Mouse (Mus musculus): ENCODE measurements around the gene 2310003L06Rik.

The 2310003L06Rik gene

DNA sequence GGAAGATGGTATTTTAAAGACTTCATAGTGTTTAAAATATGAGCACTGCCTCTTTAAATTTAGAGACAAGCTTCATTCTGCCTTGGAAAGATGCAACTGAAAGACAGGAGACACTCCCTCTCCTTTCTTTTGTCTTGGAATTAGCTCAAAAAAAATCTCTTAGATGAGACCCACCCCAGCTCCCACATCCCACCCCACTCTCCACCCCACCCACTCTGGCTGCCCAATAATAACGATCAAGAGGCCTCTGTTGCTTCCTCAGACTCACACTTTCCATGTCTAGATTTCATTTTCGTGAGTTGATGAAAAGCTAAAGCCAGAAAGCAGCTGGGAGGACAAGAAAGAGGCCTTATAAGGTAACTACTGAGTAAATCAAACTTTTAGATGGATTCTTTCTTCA, at the start of gene 2310003L06Rik, which contains the start of gene Gm28434:
Gene 2310003L06Rik (plus strand): TSS at position 259 of the 400 bp plus-strand sequence.
Gene Gm28434 (plus strand): TSS at position 317 of the 400 bp plus-strand sequence.
- DNase-seq (ENCODE audit: low read depth): no peak

DNA sequence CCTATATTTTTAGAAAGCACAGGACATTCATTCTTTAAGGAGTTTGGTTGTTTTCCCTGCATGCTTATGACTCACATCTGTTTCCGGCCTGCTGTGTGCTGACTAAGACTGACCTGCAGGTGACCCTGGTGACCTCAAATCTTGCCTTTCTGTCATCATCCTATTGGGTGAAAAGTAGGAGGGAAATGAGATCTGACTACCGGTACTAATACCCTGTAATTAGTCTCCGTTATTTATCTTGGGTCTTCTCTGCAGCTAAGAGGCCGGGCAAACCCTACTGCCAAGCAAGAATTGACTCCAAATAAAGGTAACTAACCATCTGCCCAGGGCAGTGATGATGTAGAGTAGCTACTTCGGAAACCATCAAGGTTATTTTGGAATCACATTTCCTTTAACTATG, 43.9 kb upstream of the 2310003L06Rik start, which contains the start of gene Csn3:
Gene Csn3 (plus strand): TSS at position 208 of the 400 bp plus-strand sequence.
- peak; percentile 73 for DNase-seq (ENCODE audit: low read depth)

DNA sequence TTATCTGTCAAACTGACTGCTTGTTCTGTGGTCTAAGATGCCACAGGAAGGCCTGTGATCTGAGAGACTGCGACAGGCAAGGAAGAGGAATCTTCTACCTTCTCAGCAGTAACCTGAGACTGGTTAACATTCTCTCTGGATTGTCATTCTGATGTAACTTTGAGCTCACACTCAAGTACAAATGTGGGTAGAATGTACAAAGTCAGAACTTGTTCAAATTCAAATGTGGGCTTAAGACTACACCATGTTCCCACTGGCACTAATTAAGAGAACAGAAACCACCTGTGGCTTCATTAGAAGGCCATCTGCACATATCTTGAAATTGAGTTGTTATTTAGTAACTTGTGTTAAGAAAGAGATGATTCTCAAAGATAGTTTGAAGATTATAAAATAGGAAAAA, 37.7 kb upstream of the 2310003L06Rik start:
- peak; percentile 35 for DNase-seq (ENCODE audit: low read depth)

DNA sequence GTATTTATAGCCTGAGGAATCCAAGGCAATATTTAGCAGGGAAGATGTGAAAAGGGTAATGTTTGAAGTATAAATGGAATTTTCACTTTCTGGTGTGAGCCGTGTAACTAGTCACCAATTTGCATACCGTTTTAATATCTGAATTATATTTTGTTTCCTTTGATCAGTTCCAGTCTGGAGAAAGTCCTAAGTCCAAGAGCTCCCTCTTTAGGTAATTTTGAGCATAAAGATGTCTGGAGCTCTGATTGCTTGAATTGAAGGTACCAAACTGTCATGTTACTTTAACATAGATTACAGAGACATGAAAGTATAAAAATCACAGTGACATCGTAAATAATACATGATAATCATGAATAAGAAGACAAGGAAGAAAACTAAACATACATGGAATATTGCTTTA, 28.5 kb upstream of the 2310003L06Rik start:
- peak; percentile 40 for DNase-seq (ENCODE audit: low read depth)

DNA sequence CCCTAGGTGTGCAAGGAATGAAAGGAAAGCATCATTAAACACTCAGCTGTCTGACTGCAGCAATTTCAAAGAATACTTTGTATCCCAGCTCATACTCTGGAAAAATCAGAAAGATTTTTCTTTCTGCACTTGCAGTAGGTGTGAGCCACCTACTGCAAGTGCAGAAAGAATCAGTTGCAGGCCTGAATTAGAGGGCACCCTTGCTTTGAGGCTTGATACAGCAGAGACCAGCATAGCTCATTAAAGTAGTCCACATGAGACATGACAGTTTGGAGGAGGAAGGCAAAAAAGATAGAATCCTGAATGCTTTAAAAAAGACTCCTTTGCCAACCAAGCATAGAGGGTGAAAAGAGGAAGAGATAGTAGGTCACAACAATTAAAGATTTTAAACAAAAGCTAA, 26.7 kb upstream of the 2310003L06Rik start:
- no peak for DNase-seq (ENCODE audit: low read depth)

DNA sequence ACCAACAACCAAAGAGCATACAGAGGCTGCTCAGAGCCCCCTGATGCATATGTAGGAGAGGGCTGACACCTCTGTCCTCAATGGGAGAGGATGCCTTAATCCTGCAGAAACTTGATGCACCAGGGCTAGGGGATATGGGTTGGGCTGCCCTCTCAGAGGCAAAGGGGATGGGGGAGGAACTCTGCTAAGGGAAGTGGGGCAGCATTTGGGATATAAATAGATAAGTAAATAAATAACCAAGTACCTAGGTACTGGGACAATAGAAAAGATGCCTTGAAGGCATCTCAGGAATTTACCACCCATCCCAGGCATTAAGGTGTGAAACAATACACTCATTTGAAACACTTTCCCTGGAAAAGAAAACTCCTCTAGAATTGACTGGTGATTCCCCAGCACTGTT, 17.4 kb upstream of the 2310003L06Rik start:
- DNase-seq (ENCODE audit: low read depth): no peak

DNA sequence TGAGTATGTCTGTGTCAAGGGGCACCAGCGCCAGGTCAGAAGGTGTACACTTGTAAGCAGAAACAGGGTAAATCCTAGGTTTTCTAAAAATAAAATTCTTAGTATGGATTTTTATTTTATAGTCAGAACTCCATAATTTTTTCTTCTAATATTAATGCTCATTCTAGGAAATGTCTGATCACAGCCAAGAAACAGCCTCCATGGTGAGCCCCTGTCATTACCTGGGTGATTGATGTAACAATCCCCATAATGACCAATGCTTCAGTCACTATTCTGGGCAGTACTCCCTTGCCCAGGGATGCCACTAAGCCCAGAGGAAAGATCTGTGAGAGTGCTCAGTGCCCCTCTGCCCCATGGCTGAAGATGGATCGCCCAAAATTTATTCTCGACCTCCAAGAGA, 9.9 kb downstream of the 2310003L06Rik start, which contains the start of gene Cabs1:
Gene Cabs1 (plus strand): TSS at position 301 of the 400 bp plus-strand sequence.
- no peak for DNase-seq (ENCODE audit: low read depth)

DNA sequence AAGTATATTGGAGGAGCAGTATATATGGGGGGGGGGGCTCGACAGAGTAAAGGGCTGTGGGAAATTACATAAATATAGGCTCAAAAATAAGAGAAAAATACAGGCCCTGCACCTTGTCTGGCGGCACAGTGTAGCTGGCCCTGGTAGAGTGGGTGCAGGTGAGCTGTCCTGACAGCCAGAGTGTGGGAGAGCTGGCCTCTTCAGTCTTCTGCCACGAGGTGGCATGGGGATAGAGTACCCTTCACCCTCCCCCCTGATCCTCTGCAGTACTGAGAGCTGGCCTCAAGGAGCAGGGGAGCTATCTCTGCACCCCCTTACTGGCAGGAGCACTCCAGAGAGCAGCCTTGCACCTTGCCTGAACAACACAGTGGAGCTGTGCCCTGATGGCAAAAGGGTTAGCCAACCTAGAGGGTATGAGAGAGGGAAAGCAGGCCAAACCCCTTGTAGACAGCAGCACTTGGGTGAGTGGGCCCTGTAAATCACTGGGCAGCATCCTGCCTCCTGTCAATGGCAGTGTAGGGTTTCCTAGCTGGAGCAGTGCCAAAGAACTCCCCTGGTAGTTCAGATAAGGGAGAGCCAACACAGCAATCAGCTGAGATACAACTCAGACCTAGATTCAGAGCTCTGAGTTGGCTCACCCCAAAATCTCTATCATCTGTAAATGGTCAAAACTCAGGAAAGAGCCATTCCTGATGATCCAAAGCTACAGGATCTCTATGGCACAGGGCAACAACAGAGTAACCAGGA, 13.4 kb downstream of the 2310003L06Rik start:
- DNase-seq (ENCODE audit: low read depth): peak; percentile 1

DNA sequence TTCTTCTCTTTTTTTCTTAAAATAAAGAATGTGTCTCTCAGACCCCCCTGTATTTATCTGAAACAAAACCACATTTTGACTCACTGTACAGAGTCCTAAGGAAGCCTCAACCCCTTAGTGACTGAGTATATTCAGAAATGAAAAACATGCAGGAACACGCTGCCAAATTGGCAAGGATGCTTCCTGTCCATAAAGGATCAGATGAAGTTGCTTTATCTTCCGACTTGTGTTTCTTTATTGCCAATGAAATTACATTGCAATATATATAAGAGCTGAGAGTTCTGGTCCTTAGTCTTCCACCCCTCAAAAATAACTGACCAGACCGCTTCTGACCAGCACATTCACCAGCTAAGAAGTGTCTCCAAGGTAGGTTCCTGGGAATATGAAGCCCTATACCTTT, 33.0 kb downstream of the 2310003L06Rik start, which contains the start of gene Smr3a:
Gene Smr3a (plus strand): TSS at position 301 of the 400 bp plus-strand sequence.
- DNase-seq (ENCODE audit: low read depth): no peak

DNA sequence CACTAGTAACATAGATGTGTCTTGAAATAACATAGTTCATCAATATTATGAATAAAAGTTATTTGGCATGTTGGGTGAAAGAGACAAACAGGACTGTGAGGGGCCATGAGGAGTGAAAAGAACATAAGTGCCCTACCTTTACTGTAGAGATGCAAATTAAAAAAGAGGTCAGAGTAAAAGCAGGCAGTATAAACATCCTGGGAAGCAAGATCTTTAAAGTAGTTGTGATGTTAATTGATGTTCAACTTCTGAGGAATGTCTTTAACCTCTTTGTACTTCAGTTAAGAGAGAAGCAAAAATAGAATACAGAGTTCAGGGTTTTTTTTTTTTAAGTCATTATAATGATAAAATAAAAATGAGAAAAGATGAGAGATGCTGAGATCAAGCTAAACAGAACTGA, 36.0 kb downstream of the 2310003L06Rik start:
- DNase-seq (ENCODE audit: low read depth): no peak
